Mouse (Mus musculus): ENCODE data around the gene Dazap1. TPM values are rescaled to one million over a fixed set of nuclear protein-coding genes. Genes with fewer than 3 reads are reported as not detected.

Dazap1 gene
- polyA plus RNA-seq, 1 experiment from 2014 or later, result 48.2 TPM

DNA sequence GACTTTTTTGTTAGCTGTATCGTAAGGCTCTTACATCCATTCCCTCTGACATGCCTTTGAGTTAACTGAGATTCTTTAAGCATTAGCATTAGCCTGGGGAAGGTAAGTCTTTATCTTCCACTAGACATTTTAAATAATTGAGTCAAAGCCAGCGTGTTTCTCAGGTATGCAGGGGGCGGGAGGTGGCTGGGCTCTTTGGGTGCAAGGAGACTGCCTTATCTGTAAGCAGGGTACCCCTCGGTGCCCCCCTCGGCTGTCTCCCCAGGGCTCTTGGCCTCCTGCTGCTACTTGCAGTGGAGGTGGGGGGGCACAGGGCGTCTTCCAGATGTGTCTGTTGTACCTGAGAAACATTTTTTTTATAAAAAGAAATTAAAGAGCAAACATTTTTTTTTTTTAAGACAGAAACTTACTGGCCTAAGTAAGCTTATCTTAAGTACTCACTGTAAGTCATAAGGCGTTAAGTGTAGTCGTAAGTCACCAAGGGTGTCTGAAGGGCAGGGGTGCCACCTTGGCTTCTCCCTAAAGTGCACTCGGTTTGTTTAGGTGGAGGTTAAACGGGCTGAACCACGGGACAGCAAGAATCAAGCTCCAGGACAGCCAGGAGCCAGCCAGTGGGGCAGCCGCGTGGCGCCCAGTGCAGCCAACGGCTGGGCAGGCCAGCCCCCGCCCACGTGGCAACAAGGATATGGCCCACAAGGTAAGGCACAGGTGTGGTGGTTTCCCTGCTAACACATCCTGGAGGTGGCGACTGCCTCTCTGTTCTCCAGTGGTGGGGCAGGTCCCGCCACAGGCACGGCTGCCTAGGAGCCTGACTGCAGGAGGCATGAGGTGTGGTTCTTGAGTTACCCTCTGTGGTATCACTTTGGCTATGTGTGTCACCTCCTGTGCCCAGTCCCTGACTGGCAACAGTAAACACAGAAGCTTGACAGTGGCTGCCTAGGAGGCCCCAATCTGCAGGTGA is 21.5 kb downstream of the Dazap1 start:
- H3K4me1 ChIP-seq, result peaks cover 8% of the 10 kb centered on the region; the same call in 1 of the 2 replicates
- H3K36me3 ChIP-seq (replicated peaks), result peaks cover 99% of the 10 kb centered on the region
- H3K9me3 ChIP-seq, result no peaks in the 10 kb centered on the region
- no peak overlapping the region for H3K27ac ChIP-seq
- H3K27me3 ChIP-seq (ENCODE audit: poor library complexity, severe bottlenecking), result no peaks in the 10 kb centered on the region
- 93% methylated on average over 20 of the region's 20 CpGs for WGBS
- DNase-seq (ENCODE audit: extremely low spot score, low spot score), result no peak
- H3K4me3 ChIP-seq, result no peak overlapping the region

DNA sequence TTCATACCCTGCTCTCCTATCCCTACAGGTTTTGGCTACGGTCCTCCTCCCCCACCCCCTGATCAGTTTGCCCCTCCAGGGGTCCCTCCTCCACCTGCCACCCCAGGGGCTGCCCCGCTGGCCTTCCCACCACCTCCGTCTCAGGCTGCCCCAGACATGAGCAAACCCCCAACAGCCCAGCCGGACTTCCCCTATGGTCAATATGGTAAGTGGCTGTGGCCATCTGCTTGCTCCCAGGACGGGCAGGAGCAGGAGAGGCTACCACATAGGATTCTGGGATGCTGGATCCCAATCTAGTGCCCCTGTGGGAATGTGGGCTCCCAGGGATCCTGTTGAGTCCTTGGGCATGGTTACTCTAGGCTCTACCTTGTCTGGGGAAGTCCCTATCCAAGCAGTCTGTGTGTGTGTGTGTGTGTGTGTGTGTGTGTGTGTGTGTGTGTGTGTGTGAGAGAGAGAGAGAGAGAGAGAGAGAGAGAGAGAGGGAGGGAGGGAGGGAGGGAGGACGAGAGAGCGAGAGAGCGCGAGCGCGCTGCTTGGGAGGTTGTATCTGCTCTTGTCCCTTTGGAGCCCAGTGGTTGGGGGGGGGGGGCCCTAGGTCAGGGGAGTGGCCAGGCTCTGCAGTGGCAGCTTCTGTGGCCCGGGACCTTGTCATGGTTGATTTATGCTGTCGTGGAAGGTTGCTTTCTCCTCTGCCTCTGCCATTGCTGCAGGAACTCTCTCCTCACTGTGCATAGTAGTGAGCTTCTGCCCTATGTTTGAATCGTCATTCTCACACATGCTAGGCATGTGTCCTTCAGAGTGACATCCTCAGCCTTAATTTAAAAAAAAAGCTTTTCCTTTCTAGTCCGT is 24.2 kb downstream of the Dazap1 start:
- no peaks in the 10 kb centered on the region for H3K9me3 ChIP-seq
- H3K4me1 ChIP-seq, result peaks cover 8% of the 10 kb centered on the region; the same call in 1 of the 2 replicates
- H3K4me3 ChIP-seq, result no peak overlapping the region
- DNase-seq (ENCODE audit: extremely low spot score, low spot score), result no peak
- H3K27me3 ChIP-seq (ENCODE audit: poor library complexity, severe bottlenecking), result no peaks in the 10 kb centered on the region
- no peak overlapping the region for H3K27ac ChIP-seq
- peaks cover 90% of the 10 kb centered on the region for H3K36me3 ChIP-seq (replicated peaks)
- WGBS, result 88% methylated on average over 14 of the region's 15 CpGs

DNA sequence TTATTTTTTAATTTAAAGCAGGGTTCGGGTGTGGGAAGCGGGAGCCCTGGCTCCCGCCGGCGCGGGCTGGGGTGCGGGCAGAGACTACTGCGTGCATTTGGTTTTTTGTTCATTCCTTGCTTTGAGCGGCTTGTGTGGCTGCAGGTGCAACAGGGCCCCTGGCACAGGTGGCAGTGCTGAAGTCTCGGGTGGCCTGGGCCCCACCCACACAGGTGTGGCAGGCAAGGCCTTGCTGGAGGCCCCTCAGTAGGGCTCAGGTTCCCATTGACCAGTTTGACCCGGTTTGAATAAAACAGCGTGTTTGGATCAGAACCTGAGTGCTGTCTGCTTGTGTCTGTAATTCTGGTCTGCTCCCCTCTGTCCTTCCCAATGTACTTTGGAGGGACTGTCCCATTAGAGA is 26.8 kb downstream of the Dazap1 start:
- Histone ChIP-seq H3K36me3 (replicated peaks) (peaks cover 68% of the 10 kb centered on the region), H3K4me3 (no peak overlapping the region), H3K4me1 (peaks cover 15% of the 10 kb centered on the region), H3K27me3 (ENCODE audit: poor library complexity, severe bottlenecking) (no peaks in the 10 kb centered on the region), H3K27ac (no peak overlapping the region), H3K9me3 (no peaks in the 10 kb centered on the region)
- no peak for DNase-seq (ENCODE audit: extremely low spot score, low spot score)
- WGBS, result 94% methylated on average over 12 of the region's 12 CpGs

DNA sequence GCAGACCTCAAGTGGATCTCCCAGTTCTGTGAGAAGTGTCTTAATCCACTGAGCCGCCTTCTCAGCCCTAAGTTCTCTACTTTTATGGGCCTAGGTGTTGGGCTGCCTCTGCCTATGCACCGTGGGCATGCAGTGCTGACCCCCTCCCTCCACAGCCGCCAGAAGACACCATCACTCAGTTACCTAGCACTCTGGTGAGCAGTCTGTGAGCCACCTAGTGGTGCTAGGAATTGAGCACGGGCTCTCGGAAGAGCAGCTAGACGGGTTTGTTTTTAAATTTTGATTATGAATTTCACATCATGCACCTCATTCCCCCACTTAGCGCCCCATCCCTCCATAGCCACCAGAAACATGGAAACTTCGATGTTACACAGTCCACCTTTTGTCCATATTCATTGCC is 27.4 kb downstream of the Dazap1 start:
- WGBS, result 71% methylated on average over 8 of the region's 8 CpGs
- Histone ChIP-seq H3K4me3 (no peak overlapping the region), H3K4me1 (peaks cover 21% of the 10 kb centered on the region), H3K9me3 (no peaks in the 10 kb centered on the region), H3K36me3 (replicated peaks) (peaks cover 68% of the 10 kb centered on the region), H3K27me3 (ENCODE audit: poor library complexity, severe bottlenecking) (no peaks in the 10 kb centered on the region), H3K27ac (no peak overlapping the region)
- no peak for DNase-seq (ENCODE audit: extremely low spot score, low spot score)

DNA sequence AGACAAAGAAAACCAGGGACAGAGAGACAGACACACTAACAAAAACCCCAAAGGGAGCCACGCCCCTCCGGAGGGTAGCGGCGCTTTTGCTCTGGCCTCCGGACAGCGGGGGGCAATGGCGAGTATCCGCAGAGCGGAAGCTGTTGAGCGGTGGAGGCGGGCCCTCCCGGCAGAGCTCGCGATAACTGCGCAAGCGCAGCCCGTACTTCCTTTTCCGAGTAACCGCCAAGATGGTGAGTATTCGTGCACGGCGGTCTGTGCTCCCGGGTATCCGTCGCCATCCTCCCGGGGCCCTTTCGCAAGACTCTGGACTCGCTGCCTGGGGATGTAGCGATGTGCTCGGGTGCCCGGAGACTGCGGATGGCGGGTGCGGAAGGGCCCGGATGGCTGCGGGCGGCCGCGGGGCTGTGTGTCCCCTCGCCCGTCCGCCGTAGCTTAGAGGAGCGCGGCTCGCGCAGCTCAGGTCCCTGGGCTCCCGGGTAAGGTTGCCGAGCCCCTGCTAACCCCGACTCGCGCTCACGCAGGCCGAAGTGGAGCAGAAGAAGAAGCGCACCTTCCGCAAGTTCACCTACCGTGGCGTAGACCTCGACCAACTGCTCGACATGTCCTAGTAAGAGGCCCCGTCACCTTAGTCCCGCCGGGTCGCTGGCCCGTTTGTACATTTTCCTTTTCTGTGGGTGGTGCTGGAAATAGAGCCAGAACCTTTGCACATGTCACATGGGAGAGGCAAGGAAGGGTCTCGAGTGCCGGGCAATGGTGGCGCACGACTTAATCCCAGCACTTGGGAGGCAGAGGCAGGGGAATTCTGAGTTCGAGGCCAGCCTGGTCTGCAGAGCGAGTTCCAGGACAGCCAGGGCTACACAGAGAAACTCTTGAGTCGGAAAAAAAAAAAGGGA is 31.2 kb downstream of the Dazap1 start, which contains the start of gene Rps15:
TSS of gene Rps15 (plus strand) at position 203 of the 896 bp plus-strand sequence.
- Histone ChIP-seq H3K27me3 (ENCODE audit: poor library complexity, severe bottlenecking) (peaks cover 12% of the 10 kb centered on the region), H3K36me3 (replicated peaks) (peaks cover 45% of the 10 kb centered on the region), H3K4me1 (peaks cover 52% of the 10 kb centered on the region), H3K27ac (peak within 1 kb of the TSS; percentile 99), H3K9me3 (no peaks in the 10 kb centered on the region), H3K4me3 (peak within 1 kb of the TSS; percentile 98)
- DNase-seq (ENCODE audit: extremely low spot score, low spot score), result peak; percentile 97
- WGBS, result under 1% methylated on average over 72 of the region's 72 CpGs

DNA sequence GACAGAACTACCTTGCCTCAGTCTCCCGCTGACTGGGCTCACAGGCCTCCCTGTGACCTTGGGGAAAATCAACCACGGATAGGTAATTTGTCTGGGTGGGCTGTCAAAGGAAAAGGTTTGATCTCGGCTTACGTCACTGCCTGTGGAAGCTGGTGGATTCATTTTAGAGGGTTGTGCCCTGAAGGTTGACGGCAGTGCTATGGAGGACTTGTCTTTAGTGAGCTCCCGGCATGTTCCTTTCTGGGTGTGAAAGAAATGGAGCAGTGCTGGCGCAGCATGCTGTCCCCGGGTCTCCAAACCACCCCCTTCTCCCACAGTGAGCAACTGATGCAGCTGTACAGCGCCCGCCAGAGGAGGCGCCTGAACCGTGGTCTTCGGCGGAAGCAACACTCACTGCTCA is 32.0 kb downstream of the Dazap1 start:
- no peaks in the 10 kb centered on the region for H3K9me3 ChIP-seq
- peak overlapping the region; percentile 99 for H3K27ac ChIP-seq
- peaks cover 59% of the 10 kb centered on the region for H3K4me1 ChIP-seq
- WGBS, result 33% methylated on average over 14 of the region's 14 CpGs
- peaks cover 20% of the 10 kb centered on the region for H3K27me3 ChIP-seq (ENCODE audit: poor library complexity, severe bottlenecking)
- H3K4me3 ChIP-seq, result peak overlapping the region; percentile 98
- peaks cover 37% of the 10 kb centered on the region for H3K36me3 ChIP-seq (replicated peaks)
- no peak for DNase-seq (ENCODE audit: extremely low spot score, low spot score)

DNA sequence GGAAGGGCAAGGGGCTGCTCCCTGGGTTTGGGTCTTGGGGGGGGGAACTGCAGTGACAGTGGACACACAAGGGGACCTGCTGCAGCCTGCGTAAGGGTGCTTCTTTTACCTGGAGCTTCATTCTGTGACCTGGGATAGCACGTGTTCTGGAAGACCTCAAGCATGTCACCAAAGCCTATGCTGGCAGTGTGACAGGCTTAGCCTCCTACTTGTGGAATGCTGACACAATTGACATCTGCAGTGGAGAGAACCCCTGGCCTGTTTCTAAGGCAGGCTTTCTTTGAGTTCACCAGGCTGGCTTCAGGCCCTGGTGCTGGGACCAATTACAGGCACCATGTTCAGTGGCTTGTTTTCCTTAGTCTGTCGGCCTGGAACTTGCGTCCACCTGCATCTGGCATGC is 33.0 kb downstream of the Dazap1 start:
- Histone ChIP-seq H3K9me3 (no peaks in the 10 kb centered on the region), H3K4me1 (peaks cover 69% of the 10 kb centered on the region), H3K27me3 (ENCODE audit: poor library complexity, severe bottlenecking) (peaks cover 30% of the 10 kb centered on the region), H3K4me3 (peak overlapping the region; percentile 98), H3K27ac (0 out of 2 replicates have a peak overlapping the region, but pooled peaks have one; percentile 30), H3K36me3 (replicated peaks) (peaks cover 27% of the 10 kb centered on the region)
- DNase-seq (ENCODE audit: extremely low spot score, low spot score), result no peak
- WGBS, result 73% methylated on average over 4 of the region's 4 CpGs

DNA sequence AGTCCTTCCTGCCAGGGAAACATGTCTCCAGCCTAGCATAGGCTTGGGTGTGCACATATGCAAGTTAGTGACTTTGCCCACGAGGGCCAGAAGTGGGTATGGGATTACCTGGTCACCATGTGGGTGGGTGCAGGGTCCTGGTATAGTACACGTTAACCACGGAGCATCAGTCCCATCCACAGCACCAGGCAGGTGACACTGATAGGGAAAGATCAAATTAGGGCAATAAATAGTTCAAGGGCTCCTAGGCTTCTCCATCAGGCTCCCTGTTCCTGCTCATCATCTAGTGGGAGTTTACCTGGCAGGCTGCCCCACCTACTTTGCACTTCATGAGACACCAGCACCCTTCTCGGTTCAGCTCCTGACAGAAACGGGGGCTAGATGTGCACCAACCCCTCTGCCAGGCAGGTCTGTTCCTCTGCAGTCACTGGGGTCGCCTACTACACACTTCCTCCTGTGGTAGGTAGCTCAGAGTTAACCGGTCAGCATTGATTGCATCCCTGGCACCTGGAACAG is 33.6 kb downstream of the Dazap1 start:
- DNase-seq (ENCODE audit: extremely low spot score, low spot score), result no peak
- 46% methylated on average over 7 of the region's 7 CpGs for WGBS
- peak overlapping the region; percentile 98 for H3K4me3 ChIP-seq

DNA sequence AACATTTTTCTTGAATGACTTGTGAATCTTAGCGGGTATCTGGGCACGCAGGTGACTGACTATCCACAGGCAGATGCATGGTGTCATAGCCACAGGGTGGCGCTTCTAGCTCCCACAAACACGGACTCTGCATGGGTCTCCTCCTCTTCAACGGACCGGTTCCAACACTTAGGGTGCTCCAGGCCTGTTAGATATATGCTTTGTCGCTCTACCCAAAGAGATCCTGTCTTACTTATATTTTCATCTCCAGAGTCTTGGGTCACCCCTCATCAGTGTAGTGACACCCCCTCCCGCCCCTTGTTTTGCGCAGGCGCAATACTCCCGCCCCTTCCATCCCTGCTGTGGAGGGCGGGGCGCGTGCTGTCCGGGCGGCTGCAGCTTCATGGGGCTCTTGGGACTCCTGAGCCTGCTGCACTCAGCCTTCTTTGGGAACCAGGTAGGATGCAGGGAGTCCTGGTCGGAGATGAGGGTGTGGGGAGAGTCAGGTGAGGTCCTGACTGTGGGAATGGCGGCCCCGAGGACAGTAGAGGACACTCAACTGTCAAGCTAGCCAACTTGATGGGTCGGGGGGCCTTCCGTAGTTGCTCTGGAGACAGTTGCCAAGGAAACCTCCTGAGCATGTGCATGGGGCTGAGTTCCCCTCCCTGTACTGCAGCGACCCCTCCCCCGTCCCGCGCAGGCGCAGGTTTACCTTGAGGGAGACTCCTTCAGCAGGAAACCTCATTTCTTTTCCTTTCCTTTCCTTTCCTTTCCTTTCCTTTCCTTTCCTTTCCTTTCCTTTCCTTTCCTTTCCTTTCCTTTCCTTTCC is 34.5 kb downstream of the Dazap1 start, which contains the start of gene Apc2:
TSS of gene Apc2 (plus strand) at position 360 of the 808 bp plus-strand sequence.
- WGBS, result 1% methylated on average over 26 of the region's 26 CpGs
- DNase-seq (ENCODE audit: extremely low spot score, low spot score), result peak; percentile 81
- peak within 1 kb of the TSS; percentile 98 for H3K4me3 ChIP-seq
- H3K36me3 ChIP-seq (replicated peaks), result peaks cover 26% of the 10 kb centered on the region
- H3K27me3 ChIP-seq (ENCODE audit: poor library complexity, severe bottlenecking), result peaks cover 45% of the 10 kb centered on the region
- peak within 1 kb of the TSS; percentile 85 for H3K27ac ChIP-seq
- no peaks in the 10 kb centered on the region for H3K9me3 ChIP-seq
- peaks cover 84% of the 10 kb centered on the region for H3K4me1 ChIP-seq

More for the DNA sequence above, 33.6 kb downstream of the Dazap1 start:
- Histone ChIP-seq H3K27ac (0 out of 2 replicates have a peak overlapping the region, but pooled peaks have one; percentile 30), H3K27me3 (ENCODE audit: poor library complexity, severe bottlenecking) (peaks cover 36% of the 10 kb centered on the region), H3K4me1 (peaks cover 74% of the 10 kb centered on the region), H3K36me3 (replicated peaks) (peaks cover 26% of the 10 kb centered on the region), H3K9me3 (no peaks in the 10 kb centered on the region)

DNA sequence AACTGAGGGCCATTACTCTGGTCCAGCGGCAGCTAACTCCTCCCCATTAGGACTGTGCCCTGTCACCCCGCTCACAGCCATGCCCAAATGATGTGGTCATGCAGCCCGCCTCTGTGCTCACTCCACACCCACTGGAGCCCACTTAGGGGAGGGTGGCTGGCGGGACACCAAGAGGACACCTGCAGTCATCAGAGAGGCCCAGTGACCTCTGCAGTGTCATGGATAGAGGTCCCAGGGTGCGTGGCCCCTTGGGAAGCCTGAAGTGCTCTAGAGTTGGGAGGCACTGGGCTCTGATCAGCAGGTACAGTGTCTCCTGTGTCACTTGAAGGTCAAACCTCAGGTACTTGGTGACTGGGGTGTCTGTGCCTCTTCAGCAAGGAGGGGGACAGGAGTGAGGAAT is 35.5 kb downstream of the Dazap1 start:
- Histone ChIP-seq H3K4me1 (peaks cover 93% of the 10 kb centered on the region), H3K27me3 (ENCODE audit: poor library complexity, severe bottlenecking) (peaks cover 55% of the 10 kb centered on the region), H3K36me3 (replicated peaks) (peaks cover 28% of the 10 kb centered on the region), H3K4me3 (peak overlapping the region; percentile 58; the same call in 1 of the 2 replicates), H3K27ac (peak overlapping the region; percentile 85), H3K9me3 (no peaks in the 10 kb centered on the region)
- 85% methylated on average over 5 of the region's 5 CpGs for WGBS
- no peak for DNase-seq (ENCODE audit: extremely low spot score, low spot score)

All from forebrain, embryonic 10.5 days (tissue).